Mouse (Mus musculus) midbrain, embryonic 15.5 days (tissue): ENCODE measurements around the gene Sfmbt2. TPM values are rescaled to one million over a fixed set of nuclear protein-coding genes. Genes with fewer than 3 reads are reported as not detected.
"Not testable (repeated sequence)": the region's sequence is repeated elsewhere in the genome, so short reads cannot be mapped to it uniquely, and the experiment has no call there.

Experiments used
- ATAC-seq: fragments of 200-750 bp; cut with Nextera tagmentation; replicated peaks from 2 replicates; pipeline ENCODE4 v1.8.0; 2017; ENCODE audit warnings: moderate TSS enrichment
- H3K27ac ChIP-seq: fragments of 300-500 bp; sonication (generic); 2 replicates; pipeline ENCODE4 v1.5.1; 2015; ENCODE audit warnings: mild to moderate bottlenecking, inconsistent platforms
- H3K27me3 ChIP-seq: fragments of 300-500 bp; sonication (generic); replicated peaks from 2 replicates; pipeline ENCODE4 v1.6.1; 2015; ENCODE audit warnings: inconsistent platforms
- H3K36me3 ChIP-seq: fragments of 300-500 bp; sonication (generic); replicated peaks from 2 replicates; pipeline ENCODE4 v1.6.1; 2015; ENCODE audit warnings: inconsistent platforms
- H3K4me1 ChIP-seq: fragments of 300-500 bp; sonication (generic); 2 replicates; pipeline ENCODE4 v1.6.1; 2015; ENCODE audit warnings: inconsistent platforms
- H3K4me2 ChIP-seq: fragments of 300-500 bp; sonication (generic); 2 replicates; pipeline ENCODE4 v1.6.1; 2015; ENCODE audit warnings: inconsistent platforms, mild to moderate bottlenecking, moderate library complexity
- H3K4me3 ChIP-seq: fragments of 300-500 bp; sonication (generic); 2 replicates; pipeline ENCODE4 v1.5.1; 2015; ENCODE audit warnings: mild to moderate bottlenecking, inconsistent platforms
- H3K9ac ChIP-seq: fragments of 300-500 bp; sonication (generic); 2 replicates; pipeline ENCODE4 v1.6.1; 2015; ENCODE audit warnings: mild to moderate bottlenecking, inconsistent platforms
- H3K9me3 ChIP-seq: fragments of 300-500 bp; sonication (generic); 2 replicates; pipeline ENCODE4 v1.6.1; 2016; ENCODE audit warnings: inconsistent platforms
- WGBS: fragments of 180-500 bp; shearing (Covaris S2); methylation state at CpG from one replicate; pipeline ENCODE4 v1.1.7; 2015; ENCODE audit warnings: mixed read lengths; 5-methylcytosine and 5-hydroxymethylcytosine counted together
- polyA plus RNA-seq: library from polyadenylated mRNA; unstranded; fragments of >200 nt; fragmentation: Nextera tagmentation; extraction: Ambion mirVana; gene quantifications from 2 replicates; pipeline ENCODE4 v1.2.1, GENCODE M21; 2015

Gene Sfmbt2
- polyA plus RNA-seq: 5.2 and 6.3 TPM in 2 replicates

- under 1% methylated on average over 10 of the region's 10 CpGs for WGBS
- no peak within 1 kb of the TSS for H3K4me2 ChIP-seq
- no peak within 1 kb of the TSS for H3K4me3 ChIP-seq
These were observed at the start of gene Sfmbt2 for GRCm38 (mm10) chr2:10370176-10370575. TSS of gene Sfmbt2 (plus strand) at chr2:10370510.

GRCm38 (mm10) chr2:10321093-10321492 is 49.2 kb upstream of the Sfmbt2 start:
- no peaks in the 10 kb centered on the region for H3K4me1 ChIP-seq
- no peak overlapping the region for H3K4me3 ChIP-seq
- H3K9ac ChIP-seq: no peak overlapping the region
- H3K4me2 ChIP-seq: no peak overlapping the region
- no peaks in the 10 kb centered on the region for H3K9me3 ChIP-seq
- H3K36me3 ChIP-seq: no peaks in the 10 kb centered on the region
- 85% methylated on average over 6 of the region's 6 CpGs for WGBS
- no peak for ATAC-seq
- H3K27ac ChIP-seq: no peak overlapping the region
- no peaks in the 10 kb centered on the region for H3K27me3 ChIP-seq

More at GRCm38 (mm10) chr2:10370176-10370575, at the start of gene Sfmbt2:
- Histone ChIP-seq H3K9me3 (no peaks in the 10 kb centered on the region), H3K27me3 (peaks cover 37% of the 10 kb centered on the region), H3K36me3 (no peaks in the 10 kb centered on the region), H3K9ac (no peak within 1 kb of the TSS), H3K4me1 (peaks cover 28% of the 10 kb centered on the region), H3K27ac (no peak within 1 kb of the TSS)
- ATAC-seq: no peak

- ATAC-seq: no peak
- Histone ChIP-seq H3K27me3 (no peaks in the 10 kb centered on the region), H3K27ac (no peak overlapping the region), H3K9ac (no peak overlapping the region), H3K9me3 (no peaks in the 10 kb centered on the region), H3K4me3 (no peak overlapping the region), H3K36me3 (no peaks in the 10 kb centered on the region), H3K4me2 (no peak overlapping the region), H3K4me1 (no peaks in the 10 kb centered on the region)
- 88% methylated on average over 4 of the region's 4 CpGs for WGBS
These were observed 47.1 kb upstream of the Sfmbt2 start for GRCm38 (mm10) chr2:10323173-10323572.

GRCm38 (mm10) chr2:10324980-10325379 is 45.3 kb upstream of the Sfmbt2 start:
- H3K9ac ChIP-seq: no peak overlapping the region
- no peaks in the 10 kb centered on the region for H3K36me3 ChIP-seq
- no peak for ATAC-seq
- H3K4me1 ChIP-seq: no peaks in the 10 kb centered on the region
- H3K4me2 ChIP-seq: no peak overlapping the region
- WGBS: 83% methylated on average over 4 of the region's 4 CpGs
- H3K27me3 ChIP-seq: no peaks in the 10 kb centered on the region
- H3K27ac ChIP-seq: no peak overlapping the region
- no peaks in the 10 kb centered on the region for H3K9me3 ChIP-seq
- no peak overlapping the region for H3K4me3 ChIP-seq

GRCm38 (mm10) chr2:10330216-10330615 is 40.1 kb upstream of the Sfmbt2 start:
- Histone ChIP-seq H3K9ac (no peak overlapping the region), H3K4me1 (no peaks in the 10 kb centered on the region), H3K9me3 (no peaks in the 10 kb centered on the region), H3K4me3 (no peak overlapping the region), H3K4me2 (no peak overlapping the region), H3K27me3 (no peaks in the 10 kb centered on the region; the same call in 1 of the 2 replicates), H3K36me3 (no peaks in the 10 kb centered on the region), H3K27ac (no peak overlapping the region)
- 91% methylated on average over 5 of the region's 5 CpGs for WGBS
- ATAC-seq: no peak

GRCm38 (mm10) chr2:10334299-10334698 is 36.0 kb upstream of the Sfmbt2 start:
- no peaks in the 10 kb centered on the region for H3K4me1 ChIP-seq
- no peak overlapping the region for H3K4me2 ChIP-seq
- H3K36me3 ChIP-seq: no peaks in the 10 kb centered on the region
- no peaks in the 10 kb centered on the region; the same call in 1 of the 2 replicates for H3K27me3 ChIP-seq
- H3K4me3 ChIP-seq: no peak overlapping the region
- H3K9ac ChIP-seq: no peak overlapping the region
- no peak for ATAC-seq
- 10% methylated on average over 6 of the region's 6 CpGs for WGBS
- H3K27ac ChIP-seq: no peak overlapping the region
- no peaks in the 10 kb centered on the region for H3K9me3 ChIP-seq

GRCm38 (mm10) chr2:10335037-10335608 is 35.2 kb upstream of the Sfmbt2 start:
- H3K9me3 ChIP-seq: no peaks in the 10 kb centered on the region
- no peak overlapping the region for H3K4me2 ChIP-seq
- H3K36me3 ChIP-seq: no peaks in the 10 kb centered on the region
- no peak overlapping the region for H3K4me3 ChIP-seq
- H3K9ac ChIP-seq: no peak overlapping the region
- no peak overlapping the region for H3K27ac ChIP-seq
- no peak for ATAC-seq
- no peaks in the 10 kb centered on the region; the same call in 1 of the 2 replicates for H3K27me3 ChIP-seq
- H3K4me1 ChIP-seq: no peaks in the 10 kb centered on the region
- WGBS: 56% methylated on average over 4 of the region's 4 CpGs

GRCm38 (mm10) chr2:10340022-10340421 is 30.3 kb upstream of the Sfmbt2 start:
- Histone ChIP-seq H3K9ac (no peak overlapping the region), H3K9me3 (no peaks in the 10 kb centered on the region), H3K27me3 (no peaks in the 10 kb centered on the region; the same call in 1 of the 2 replicates), H3K36me3 (no peaks in the 10 kb centered on the region), H3K4me1 (no peaks in the 10 kb centered on the region), H3K27ac (no peak overlapping the region), H3K4me3 (no peak overlapping the region), H3K4me2 (no peak overlapping the region)
- WGBS: 71% methylated on average over 1 of the region's 1 CpGs
- ATAC-seq: no peak

GRCm38 (mm10) chr2:10343523-10343922 is 26.8 kb upstream of the Sfmbt2 start:
- Histone ChIP-seq H3K4me1 (no peaks in the 10 kb centered on the region), H3K36me3 (no peaks in the 10 kb centered on the region), H3K4me2 (no peak overlapping the region), H3K9me3 (no peaks in the 10 kb centered on the region), H3K9ac (no peak overlapping the region), H3K4me3 (no peak overlapping the region), H3K27ac (no peak overlapping the region), H3K27me3 (no peaks in the 10 kb centered on the region)
- no peak for ATAC-seq
- WGBS: 90% methylated on average over 5 of the region's 5 CpGs

- 96% methylated on average over 1 of the region's 1 CpGs for WGBS
- not testable (repeated sequence) for ATAC-seq
These were observed 26.2 kb upstream of the Sfmbt2 start for GRCm38 (mm10) chr2:10344073-10344472.

GRCm38 (mm10) chr2:10347193-10347592 is 23.1 kb upstream of the Sfmbt2 start:
- Histone ChIP-seq H3K4me3 (no peak overlapping the region), H3K27ac (no peak overlapping the region), H3K4me2 (no peak overlapping the region), H3K27me3 (no peaks in the 10 kb centered on the region), H3K4me1 (no peaks in the 10 kb centered on the region), H3K36me3 (no peaks in the 10 kb centered on the region), H3K9me3 (no peaks in the 10 kb centered on the region), H3K9ac (no peak overlapping the region)
- 93% methylated on average over 4 of the region's 4 CpGs for WGBS
- no peak for ATAC-seq

More at GRCm38 (mm10) chr2:10344073-10344472, 26.2 kb upstream of the Sfmbt2 start:
- H3K9me3 ChIP-seq, H3K4me1 ChIP-seq, H3K4me2 ChIP-seq, H3K27ac ChIP-seq, H3K4me3 ChIP-seq, H3K36me3 ChIP-seq, H3K27me3 ChIP-seq, H3K9ac ChIP-seq: not testable (repeated sequence)

- no peaks in the 10 kb centered on the region for H3K4me1 ChIP-seq
- WGBS: 88% methylated on average over 5 of the region's 5 CpGs
- no peaks in the 10 kb centered on the region for H3K9me3 ChIP-seq
- no peak overlapping the region for H3K27ac ChIP-seq
- ATAC-seq: no peak
- H3K4me2 ChIP-seq: no peak overlapping the region
- no peak overlapping the region for H3K9ac ChIP-seq
- H3K27me3 ChIP-seq: no peaks in the 10 kb centered on the region
- H3K36me3 ChIP-seq: no peaks in the 10 kb centered on the region
- no peak overlapping the region for H3K4me3 ChIP-seq
These were observed 22.3 kb upstream of the Sfmbt2 start for GRCm38 (mm10) chr2:10348036-10348435.

GRCm38 (mm10) chr2:10350266-10350810 is 20.0 kb upstream of the Sfmbt2 start:
- H3K4me1 ChIP-seq: no peaks in the 10 kb centered on the region
- 19% methylated on average over 4 of the region's 4 CpGs for WGBS
- H3K9ac ChIP-seq: no peak overlapping the region
- ATAC-seq: no peak
- H3K27me3 ChIP-seq: no peaks in the 10 kb centered on the region
- no peak overlapping the region for H3K4me2 ChIP-seq
- H3K36me3 ChIP-seq: no peaks in the 10 kb centered on the region
- H3K9me3 ChIP-seq: no peaks in the 10 kb centered on the region
- H3K27ac ChIP-seq: no peak overlapping the region
- no peak overlapping the region for H3K4me3 ChIP-seq
